Mouse (Mus musculus) forebrain, embryonic 13.5 days (tissue): ENCODE measurements around the gene Tsc22d4. TPM values are rescaled to one million over a fixed set of nuclear protein-coding genes. Genes with fewer than 3 reads are reported as not detected.
A peak's percentile ranks its signal among the peaks of the same experiment; 100 is the strongest.

Experiments
- ATAC-seq: fragments of 200-750 bp; cut with Nextera tagmentation; 2 replicates; pipeline ENCODE4 v1.8.0; 2017
- H3K27ac ChIP-seq: fragments of 300-500 bp; sonication (generic); 2 replicates; pipeline ENCODE4 v1.5.1; 2015; ENCODE audit warnings: inconsistent platforms, mild to moderate bottlenecking, moderate library complexity
- H3K27me3 ChIP-seq: fragments of 300-500 bp; sonication (generic); 2 replicates; pipeline ENCODE4 v1.6.1; 2015; ENCODE audit warnings: mild to moderate bottlenecking, inconsistent platforms
- H3K36me3 ChIP-seq: fragments of 300-500 bp; sonication (generic); 2 replicates; pipeline ENCODE4 v1.6.1; 2015; ENCODE audit warnings: mild to moderate bottlenecking, inconsistent platforms; ENCODE audit not compliant: poor library complexity, severe bottlenecking
- H3K4me1 ChIP-seq: fragments of 300-500 bp; sonication (generic); 2 replicates; pipeline ENCODE4 v1.6.1; 2015; ENCODE audit warnings: inconsistent platforms
- H3K4me2 ChIP-seq: fragments of 300-500 bp; sonication (generic); 2 replicates; pipeline ENCODE4 v1.6.1; 2015; ENCODE audit warnings: inconsistent platforms, mild to moderate bottlenecking, moderate library complexity
- H3K4me3 ChIP-seq: fragments of 300-500 bp; sonication (generic); 2 replicates; pipeline ENCODE4 v1.5.1; 2015; ENCODE audit warnings: mild to moderate bottlenecking, inconsistent platforms
- H3K9ac ChIP-seq: fragments of 300-500 bp; sonication (generic); 2 replicates; pipeline ENCODE4 v1.6.1; 2015; ENCODE audit warnings: mild to moderate bottlenecking, inconsistent platforms
- H3K9me3 ChIP-seq: fragments of 300-500 bp; sonication (generic); replicated peaks from 2 replicates; pipeline ENCODE4 v1.6.1; 2016; ENCODE audit warnings: inconsistent platforms
- WGBS: fragments of 180-500 bp; shearing (Covaris S2); methylation state at CpG from one replicate; pipeline ENCODE4 v1.1.7; 2015; 5-methylcytosine and 5-hydroxymethylcytosine counted together
- polyA plus RNA-seq: library from polyadenylated mRNA; unstranded; fragments of >200 nt; fragmentation: Nextera tagmentation; extraction: Ambion mirVana; gene quantifications from 2 replicates; pipeline ENCODE4 v1.2.1, GENCODE M21; 2015

Tsc22d4 gene
- polyA plus RNA-seq, 1 experiment from 2014 or later: 64.3 TPM

DNA sequence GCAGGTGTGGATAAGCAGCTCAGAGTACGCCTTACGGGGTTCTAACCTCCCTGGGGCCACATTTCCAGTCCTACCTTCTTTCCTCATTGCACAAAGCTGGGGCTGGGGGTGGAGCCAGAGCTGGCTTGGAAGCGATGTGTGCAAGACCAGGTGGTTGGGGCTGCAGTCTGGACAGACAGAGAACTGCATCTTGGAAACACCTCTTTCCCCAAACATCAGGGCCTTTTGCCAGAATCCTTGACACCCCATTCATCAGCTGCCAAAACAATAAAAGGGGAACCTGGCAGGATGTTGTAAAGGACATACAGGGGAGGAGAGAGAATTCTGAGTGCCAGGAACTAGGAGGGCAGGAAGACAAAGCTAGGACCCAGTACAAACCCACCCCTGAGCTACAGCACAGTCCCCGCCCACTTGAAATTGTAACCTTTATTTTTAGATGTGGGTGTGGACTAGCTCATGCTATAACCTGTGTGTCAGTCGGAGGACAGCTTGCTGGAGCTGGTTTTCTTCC is 30.9 kb downstream of the Tsc22d4 start:
- Histone ChIP-seq H3K9me3 (no peaks in the 10 kb centered on the region), H3K27ac (no peak overlapping the region), H3K9ac (no peak overlapping the region), H3K4me3 (no peak overlapping the region), H3K36me3 (peaks cover 14% of the 10 kb centered on the region), H3K4me2 (no peak overlapping the region), H3K27me3 (no peaks in the 10 kb centered on the region), H3K4me1 (peaks cover 28% of the 10 kb centered on the region)
- WGBS: 53% methylated on average over 5 of the region's 5 CpGs
- ATAC-seq: no peak

DNA sequence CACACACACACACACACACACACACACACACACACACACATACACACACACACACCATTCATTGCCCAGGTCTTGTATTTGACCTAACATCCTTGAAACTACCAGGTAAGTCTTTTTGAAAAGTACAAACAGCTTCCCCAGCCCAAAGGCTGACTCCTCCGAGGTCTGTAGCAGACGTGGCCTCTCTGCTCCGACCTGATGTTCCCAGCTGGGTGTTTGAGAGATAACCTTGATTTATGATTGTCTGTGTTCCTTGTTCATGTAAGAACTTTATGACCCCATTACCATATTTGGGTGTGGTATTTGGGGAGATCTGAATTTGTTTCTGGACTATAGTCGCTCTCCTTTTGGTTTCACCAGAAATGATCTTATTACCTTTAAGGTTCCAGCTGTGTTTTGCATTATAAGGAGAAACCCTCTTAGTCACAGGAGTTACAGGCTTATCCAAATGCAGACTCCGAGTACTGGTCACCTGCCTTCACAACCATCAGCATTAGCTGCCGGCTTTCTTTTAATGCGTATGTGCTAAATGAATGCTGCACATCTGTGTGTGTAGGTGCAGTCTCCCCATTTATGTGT is 31.8 kb downstream of the Tsc22d4 start:
- Histone ChIP-seq H3K4me2 (no peak overlapping the region), H3K4me1 (peaks cover 33% of the 10 kb centered on the region), H3K4me3 (no peak overlapping the region), H3K9ac (no peak overlapping the region), H3K9me3 (no peaks in the 10 kb centered on the region), H3K36me3 (peaks cover 23% of the 10 kb centered on the region), H3K27me3 (no peaks in the 10 kb centered on the region), H3K27ac (no peak overlapping the region)
- 86% methylated on average over 7 of the region's 7 CpGs for WGBS
- ATAC-seq: no peak

DNA sequence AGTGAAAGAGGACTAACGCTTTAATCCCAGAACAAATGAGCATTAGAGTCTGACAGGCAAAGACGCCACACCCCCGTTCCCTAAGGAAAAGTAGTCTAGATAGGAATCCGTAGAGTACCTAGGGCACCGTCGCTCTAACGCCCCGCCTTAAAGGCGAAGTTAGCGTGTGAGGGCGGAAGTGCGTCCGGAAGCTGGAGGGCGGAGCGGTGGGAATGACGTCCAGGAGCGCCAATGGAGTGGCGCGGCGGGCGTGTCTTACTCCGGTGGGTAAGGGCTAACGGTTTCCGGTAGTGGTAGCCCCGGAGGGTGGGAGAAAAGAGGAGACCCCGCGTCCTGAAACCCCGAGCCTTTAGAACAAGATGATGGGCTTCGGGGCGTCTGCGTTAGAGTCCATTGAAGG is 33.1 kb downstream of the Tsc22d4 start, which contains the start of gene Ppp1r35:
TSS of gene Ppp1r35 (plus strand) at position 215 of the 400 bp plus-strand sequence.
- Histone ChIP-seq H3K4me3 (peak within 1 kb of the TSS; percentile 99), H3K27me3 (no peaks in the 10 kb centered on the region), H3K9ac (peak within 1 kb of the TSS; percentile 96), H3K27ac (peak within 1 kb of the TSS; percentile 86), H3K4me2 (peak within 1 kb of the TSS; percentile 98), H3K9me3 (no peaks in the 10 kb centered on the region), H3K4me1 (peaks cover 46% of the 10 kb centered on the region), H3K36me3 (peaks cover 36% of the 10 kb centered on the region)
- WGBS: 0% methylated on average over 31 of the region's 31 CpGs
- ATAC-seq: peak; percentile 98

DNA sequence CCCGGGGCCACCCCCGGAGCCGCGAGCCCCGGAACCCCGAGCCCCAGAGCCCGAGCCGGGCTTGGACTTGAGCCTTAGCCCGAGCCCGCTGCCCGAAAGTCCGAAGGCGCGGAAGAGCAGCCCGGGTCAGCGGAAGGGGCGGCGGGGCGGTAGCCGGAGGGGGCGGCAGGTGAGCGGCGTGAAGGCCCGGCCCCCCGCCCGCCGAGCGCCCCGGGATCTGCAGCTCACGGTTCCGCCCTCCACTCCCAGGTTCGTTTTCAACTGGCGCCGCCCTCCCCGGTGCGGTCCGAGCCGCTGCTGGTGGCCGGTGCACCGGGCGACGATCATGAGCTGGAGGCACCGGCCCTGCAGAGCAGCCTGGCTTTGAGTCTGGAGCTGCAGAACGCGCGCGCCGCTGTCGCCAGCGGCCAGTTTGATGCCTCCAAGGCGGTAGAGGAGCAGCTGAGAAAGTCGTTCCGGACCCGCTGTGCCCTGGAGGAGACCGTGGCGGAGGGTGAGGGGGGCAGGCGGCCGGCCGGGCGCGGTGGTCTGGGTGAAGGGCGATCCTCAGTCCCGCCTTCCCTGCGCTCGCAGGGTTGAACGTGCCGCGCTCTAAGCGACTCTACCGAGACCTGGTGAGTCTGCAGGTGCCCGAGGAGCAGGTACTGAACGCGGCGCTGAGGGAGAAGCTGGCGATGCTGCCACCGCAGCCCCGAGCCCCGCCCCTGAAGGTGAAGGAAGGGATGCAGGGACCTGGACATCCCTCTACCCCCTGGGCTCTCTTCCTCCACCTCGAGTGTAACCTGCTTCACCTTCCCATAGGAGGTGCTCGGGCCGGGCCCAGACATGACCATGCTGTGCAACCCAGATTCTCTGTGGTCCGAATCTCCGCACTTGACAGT is 33.8 kb downstream of the Tsc22d4 start:
- no peaks in the 10 kb centered on the region for H3K9me3 ChIP-seq
- H3K4me1 ChIP-seq: peaks cover 53% of the 10 kb centered on the region
- peak overlapping the region; percentile 99 for H3K4me3 ChIP-seq
- no peaks in the 10 kb centered on the region for H3K27me3 ChIP-seq
- under 1% methylated on average over 68 of the region's 83 CpGs for WGBS
- H3K4me2 ChIP-seq: peak overlapping the region; percentile 98
- peaks cover 42% of the 10 kb centered on the region for H3K36me3 ChIP-seq
- peak overlapping the region; percentile 96 for H3K9ac ChIP-seq
- H3K27ac ChIP-seq: peak overlapping the region; percentile 86
- ATAC-seq: peak; percentile 17

DNA sequence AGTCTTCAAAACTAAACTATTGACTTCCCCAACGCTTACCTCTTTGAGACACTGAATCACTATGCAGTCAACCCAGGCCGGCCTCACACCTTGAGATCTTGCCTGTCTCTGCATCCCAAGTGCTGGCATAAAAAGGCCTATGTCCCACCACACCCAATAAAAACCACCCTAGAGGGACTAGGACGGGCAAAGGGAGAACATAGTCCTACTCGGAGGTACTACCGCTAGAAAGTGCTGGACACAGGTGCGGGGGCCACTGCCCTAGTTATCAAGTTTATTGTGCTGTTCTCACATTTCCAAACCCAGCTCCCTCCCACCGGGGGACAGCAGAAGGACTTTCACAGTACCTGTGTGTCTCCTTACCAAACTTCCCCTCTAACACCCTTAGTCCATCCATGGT is 36.1 kb downstream of the Tsc22d4 start:
- Histone ChIP-seq H3K9ac (no peak overlapping the region), H3K27me3 (no peaks in the 10 kb centered on the region), H3K4me1 (peaks cover 59% of the 10 kb centered on the region), H3K27ac (no peak overlapping the region), H3K4me2 (0 out of 2 replicates have a peak overlapping the region, but pooled peaks have one; percentile 95), H3K36me3 (peaks cover 48% of the 10 kb centered on the region), H3K9me3 (no peaks in the 10 kb centered on the region), H3K4me3 (0 out of 2 replicates have a peak overlapping the region, but pooled peaks have one; percentile 1)
- ATAC-seq: no peak
- 91% methylated on average over 7 of the region's 7 CpGs for WGBS

DNA sequence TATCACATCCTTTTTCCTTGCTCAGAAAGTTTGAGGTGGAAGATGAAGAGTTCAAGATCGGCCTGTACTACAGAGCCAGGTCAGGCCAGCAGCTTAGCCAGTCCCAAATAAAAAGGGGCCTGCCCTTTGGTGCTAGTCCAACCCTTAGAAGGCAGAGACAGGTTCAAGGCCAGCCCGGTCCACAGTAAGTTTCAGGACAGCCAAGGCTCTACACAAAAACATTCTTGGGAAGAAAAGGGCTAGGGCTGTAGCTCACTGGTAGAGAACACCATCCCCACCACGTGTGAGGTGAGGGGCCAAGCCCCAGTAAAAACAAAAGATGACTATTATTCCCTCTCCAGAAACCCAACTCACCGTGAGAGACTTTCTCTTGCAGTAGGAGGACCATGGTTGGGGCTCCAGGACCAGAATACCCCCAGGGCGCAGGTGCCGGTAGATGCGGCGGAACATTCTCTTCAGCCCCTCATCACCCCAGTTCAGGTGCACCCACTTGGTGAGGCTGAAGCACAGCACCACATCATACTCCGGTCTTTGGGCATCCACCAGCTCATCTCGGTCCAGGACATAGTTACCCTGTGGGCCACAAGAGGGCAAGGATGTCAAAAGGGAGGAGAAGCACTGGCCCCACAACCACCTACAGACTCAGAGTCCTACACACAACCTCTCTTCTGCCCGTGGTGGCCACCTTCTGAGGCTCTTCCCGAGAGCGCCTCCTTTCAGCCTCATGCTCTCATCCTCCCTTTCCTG is 37.4 kb downstream of the Tsc22d4 start:
- Histone ChIP-seq H3K4me3 (peak overlapping the region; percentile 85), H3K9me3 (no peaks in the 10 kb centered on the region), H3K4me2 (peak overlapping the region; percentile 95), H3K9ac (peak overlapping the region; percentile 98), H3K27ac (no peak overlapping the region), H3K36me3 (peaks cover 48% of the 10 kb centered on the region), H3K27me3 (0 out of 2 replicates have a peak, but pooled peaks cover under 1% of the 10 kb centered on the region), H3K4me1 (peaks cover 56% of the 10 kb centered on the region)
- ATAC-seq: no peak
- 86% methylated on average over 13 of the region's 13 CpGs for WGBS

DNA sequence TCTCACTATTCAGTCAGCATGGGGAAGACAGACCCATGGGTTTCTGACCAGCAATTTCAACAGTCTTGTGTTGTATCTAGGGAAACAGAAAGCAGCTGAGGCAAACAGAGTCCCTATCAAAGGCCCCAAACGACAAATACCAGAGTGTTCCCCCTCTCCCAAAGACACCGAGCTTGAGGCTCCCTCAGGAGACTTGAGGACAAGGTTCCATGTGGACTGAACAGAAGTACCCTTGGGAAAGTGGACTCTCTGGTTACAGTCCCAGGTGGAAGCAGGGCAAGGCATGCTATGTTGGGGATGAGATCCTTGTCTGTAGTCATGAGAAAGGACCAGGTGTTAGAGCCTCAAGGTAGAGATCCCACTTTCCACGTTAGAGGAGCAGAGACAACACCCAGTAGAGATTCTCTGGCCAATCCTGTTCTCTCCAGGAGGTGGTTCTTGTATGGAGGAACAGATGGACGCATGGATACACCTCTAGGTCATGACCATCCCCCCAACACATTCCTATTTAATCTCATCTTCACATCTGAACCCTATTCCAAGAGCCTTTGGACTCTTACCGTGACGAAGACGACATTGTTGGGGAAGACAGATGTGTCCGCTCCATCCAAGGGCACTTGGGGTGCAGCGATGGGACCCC is 38.5 kb downstream of the Tsc22d4 start:
- Histone ChIP-seq H3K36me3 (peaks cover 48% of the 10 kb centered on the region), H3K9me3 (no peaks in the 10 kb centered on the region), H3K27ac (no peak overlapping the region), H3K4me1 (peaks cover 56% of the 10 kb centered on the region), H3K27me3 (peaks cover 4% of the 10 kb centered on the region; the same call in 1 of the 2 replicates), H3K9ac (peak overlapping the region; percentile 98), H3K4me3 (peak overlapping the region; percentile 85), H3K4me2 (peak overlapping the region; percentile 95)
- no peak for ATAC-seq
- 80% methylated on average over 9 of the region's 9 CpGs for WGBS

DNA sequence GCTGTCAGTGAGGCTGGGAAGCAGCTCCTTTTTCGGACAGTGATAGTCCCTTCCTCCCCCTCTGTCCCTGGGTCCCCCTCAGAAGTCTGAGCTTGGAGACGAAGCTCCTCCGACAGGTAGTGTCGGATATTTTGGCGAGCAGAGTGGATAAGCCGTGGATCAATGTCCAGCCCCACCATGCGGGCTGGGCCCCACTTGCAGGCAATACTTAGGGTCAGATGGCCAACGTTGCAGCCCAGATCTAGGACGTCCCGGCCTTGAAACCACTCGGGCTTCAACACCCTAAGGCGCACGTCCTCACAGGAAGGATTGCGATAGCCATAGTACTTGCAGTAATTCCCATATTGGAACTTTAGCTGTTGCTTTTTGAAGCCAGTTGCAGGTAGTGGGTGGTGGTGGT is 39.0 kb downstream of the Tsc22d4 start:
- H3K9ac ChIP-seq: peak overlapping the region; percentile 98
- peak overlapping the region; percentile 98; the same call in 1 of the 2 replicates for H3K27ac ChIP-seq
- H3K4me1 ChIP-seq: peaks cover 53% of the 10 kb centered on the region
- H3K4me2 ChIP-seq: peak overlapping the region; percentile 95
- 82% methylated on average over 14 of the region's 14 CpGs for WGBS
- peak overlapping the region; percentile 85 for H3K4me3 ChIP-seq
- H3K27me3 ChIP-seq: peaks cover 4% of the 10 kb centered on the region
- H3K36me3 ChIP-seq: peaks cover 48% of the 10 kb centered on the region
- no peak for ATAC-seq
- H3K9me3 ChIP-seq: no peaks in the 10 kb centered on the region

DNA sequence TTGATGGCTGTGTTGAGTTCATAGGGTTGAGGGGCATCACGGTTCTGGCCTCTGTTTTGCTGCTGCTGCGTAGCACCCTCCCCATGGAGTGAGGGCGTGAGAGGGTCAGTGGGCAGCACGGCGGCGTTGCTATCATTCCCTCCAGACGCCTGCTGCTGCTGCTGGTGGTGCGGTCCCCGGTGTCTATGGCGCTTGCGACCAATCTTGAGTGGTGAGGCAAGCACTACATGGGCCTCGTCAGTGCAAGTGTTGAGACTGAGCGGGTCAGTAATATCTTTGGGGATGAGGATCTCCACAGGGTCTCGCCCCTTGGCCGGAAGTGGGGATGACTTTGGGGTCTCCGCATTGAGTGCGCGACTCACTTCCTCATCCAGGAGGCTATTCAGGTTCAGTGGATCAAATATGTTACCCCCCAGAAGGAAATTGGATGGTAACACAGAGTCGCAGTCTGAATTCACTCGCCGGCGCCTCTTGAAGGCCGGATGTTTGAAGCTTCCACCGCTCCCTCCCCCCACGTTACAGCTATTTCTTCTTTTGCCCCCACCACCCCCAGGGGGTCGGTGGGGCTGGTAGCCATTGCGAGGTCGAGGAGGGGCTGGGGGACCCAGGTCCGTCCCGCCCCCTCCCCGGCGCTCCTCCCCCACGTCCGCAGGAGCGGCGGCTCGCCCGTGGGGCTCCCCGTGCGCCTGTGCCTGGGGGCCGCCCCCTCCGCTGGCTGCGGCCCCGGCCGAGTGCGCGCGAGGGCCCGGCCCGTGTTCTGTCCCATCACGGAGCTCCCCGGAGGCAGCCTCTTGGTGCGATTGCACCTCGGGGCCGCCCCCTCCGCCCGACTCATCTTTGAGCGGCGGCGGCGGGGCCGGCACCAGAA is 39.9 kb downstream of the Tsc22d4 start:
- H3K4me3 ChIP-seq: peak overlapping the region; percentile 85
- 5% methylated on average over 57 of the region's 62 CpGs for WGBS
- peaks cover 44% of the 10 kb centered on the region for H3K36me3 ChIP-seq
- H3K9me3 ChIP-seq: no peaks in the 10 kb centered on the region
- peak overlapping the region; percentile 95 for H3K4me2 ChIP-seq
- peak overlapping the region; percentile 98 for H3K27ac ChIP-seq
- H3K4me1 ChIP-seq: peaks cover 45% of the 10 kb centered on the region
- ATAC-seq: peak; percentile 19
- H3K9ac ChIP-seq: peak overlapping the region; percentile 98
- peaks cover 4% of the 10 kb centered on the region for H3K27me3 ChIP-seq

DNA sequence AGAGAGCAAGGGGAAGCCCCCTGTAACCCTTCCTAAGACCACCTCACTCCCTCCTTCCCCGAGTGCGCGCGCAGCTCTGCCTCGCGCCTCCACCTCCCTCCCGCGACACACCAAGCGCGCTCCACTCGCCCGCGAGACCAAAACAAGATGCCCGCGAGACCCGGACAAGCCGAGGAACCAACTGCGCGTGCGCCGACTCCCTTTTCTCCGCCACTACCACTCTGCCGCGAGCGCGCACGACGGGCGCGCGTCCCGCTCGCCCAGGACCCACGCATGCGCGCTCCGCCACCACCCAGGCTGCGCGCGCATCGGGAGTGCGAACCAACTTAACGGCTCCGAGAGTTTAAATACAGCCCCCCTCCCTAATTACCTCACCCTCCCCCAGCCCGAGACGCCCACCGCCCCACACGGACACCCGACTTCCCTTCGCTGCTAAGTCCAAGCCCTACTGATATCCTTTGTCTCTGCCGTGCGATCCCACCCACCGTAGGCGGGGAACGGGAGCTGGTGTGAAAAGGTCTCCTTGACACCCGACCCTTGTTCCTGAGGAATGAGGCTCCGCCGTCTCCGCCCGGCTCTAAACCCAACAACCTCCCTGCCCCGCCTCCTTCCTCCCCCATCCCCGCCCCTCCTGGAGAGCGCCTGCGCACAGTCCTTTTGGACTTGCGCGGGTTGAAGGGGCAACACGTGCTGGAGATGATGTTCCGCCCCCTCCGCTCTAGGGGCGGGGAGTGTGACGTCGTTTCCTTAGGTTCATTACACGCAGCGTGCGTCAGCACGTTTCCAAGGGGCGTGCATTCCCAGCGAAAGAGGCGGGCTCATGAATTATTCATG is 40.8 kb downstream of the Tsc22d4 start:
- no peaks in the 10 kb centered on the region for H3K9me3 ChIP-seq
- H3K4me1 ChIP-seq: peaks cover 41% of the 10 kb centered on the region
- H3K27ac ChIP-seq: peak overlapping the region; percentile 98
- H3K4me2 ChIP-seq: peak overlapping the region; percentile 95
- H3K36me3 ChIP-seq: peaks cover 35% of the 10 kb centered on the region
- peak overlapping the region; percentile 98 for H3K9ac ChIP-seq
- H3K4me3 ChIP-seq: peak overlapping the region; percentile 85
- peak; percentile 86 for ATAC-seq
- H3K27me3 ChIP-seq: peaks cover 4% of the 10 kb centered on the region
- under 1% methylated on average over 72 of the region's 79 CpGs for WGBS
